Mouse (Mus musculus): ENCODE measurements around the gene Pgm5. TPM values are rescaled to one million over a fixed set of nuclear protein-coding genes. Genes with fewer than 3 reads are reported as not detected.

Pgm5 gene
- total RNA-seq, 2 experiments from 2014 or later, result 3.1 to 4.3 TPM

- DNase-seq (ENCODE audit: extremely low spot score in 1 of 2, low spot score in 2 of 2), result no peak
- intact Hi-C loops (cut with DNase I), result no loop called here
Observed at GRCm38 (mm10) chr19:24646162-24646829, 215.4 kb downstream of the Pgm5 start.

- peak in 1 of 2 experiments; percentile 49 for DNase-seq (ENCODE audit: extremely low spot score in 1 of 2, low spot score in 2 of 2)
- intact Hi-C loops (cut with DNase I), result no loop called here
Observed at GRCm38 (mm10) chr19:24644971-24645370, 216.7 kb downstream of the Pgm5 start.

DNA sequence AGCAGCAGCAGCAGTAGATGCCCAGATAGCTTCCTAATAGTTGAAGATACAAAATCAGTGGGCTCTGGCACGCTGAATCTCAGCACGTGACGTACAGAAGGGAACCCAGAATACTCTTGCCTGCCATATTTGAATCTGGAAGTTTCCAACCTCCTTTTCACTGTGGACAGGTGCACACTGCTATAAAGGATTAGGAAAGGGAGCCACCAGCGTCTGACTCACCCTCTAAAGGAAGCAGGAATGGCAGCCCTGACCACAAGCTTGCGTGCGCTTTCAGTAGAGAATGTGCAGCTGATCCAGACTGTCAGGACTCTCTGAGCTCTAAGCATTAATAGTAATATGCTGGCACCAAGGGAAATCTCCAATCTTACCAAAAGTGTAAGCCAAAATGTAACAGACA lies 220.7 kb downstream of the Pgm5 start:
- intact Hi-C loops (cut with DNase I), result no loop called here
- DNase-seq (ENCODE audit: extremely low spot score in 1 of 2, low spot score in 2 of 2), result no peak

- DNase-seq (ENCODE audit: extremely low spot score in 1 of 2, low spot score in 2 of 2), result no peak
- intact Hi-C loops (cut with DNase I), result no loop called here
Observed at GRCm38 (mm10) chr19:24637988-24638387, 223.7 kb downstream of the Pgm5 start.

- no peak for DNase-seq (ENCODE audit: extremely low spot score in 1 of 2, low spot score in 2 of 2)
- intact Hi-C loops (cut with DNase I), result no loop called here
Observed at GRCm38 (mm10) chr19:24636616-24637015, 225.0 kb downstream of the Pgm5 start.

GRCm38 (mm10) chr19:24634602-24635001 lies 227.1 kb downstream of the Pgm5 start:
- DNase-seq (ENCODE audit: extremely low spot score in 1 of 2, low spot score in 2 of 2), result peak; percentile 43 to 78
- intact Hi-C loops (cut with DNase I), result loop anchor here (5.0 kb wide), 1 partner anchor 332 kb away; no protein-coding TSS in a partner anchor

Other genes starting within 250 kb of the Pgm5 start
- under 1 TPM; 0.61 to 0.84 TPM for gene Tmem252, start 187.8 kb downstream of the Pgm5 start, total RNA-seq (2021)
- gene Gm10053, start 13.8 kb upstream of the Pgm5 start, total RNA-seq (2021), result 100 to 1,000 TPM; 226 to 239 TPM
- not detected for gene Foxd4, start 39.3 kb upstream of the Pgm5 start, total RNA-seq (2021)
- 10 to 100 TPM; 11.9 to 12.9 TPM for gene Cbwd1, start 99.8 kb upstream of the Pgm5 start, total RNA-seq (2021)
- gene Dock8, start 137.7 kb upstream of the Pgm5 start, total RNA-seq (2021), result 1 to 10 TPM; 3.5 to 4.2 TPM